ENCODE assay signal across 9 mouse cellular contexts in the genomic region with DNA sequence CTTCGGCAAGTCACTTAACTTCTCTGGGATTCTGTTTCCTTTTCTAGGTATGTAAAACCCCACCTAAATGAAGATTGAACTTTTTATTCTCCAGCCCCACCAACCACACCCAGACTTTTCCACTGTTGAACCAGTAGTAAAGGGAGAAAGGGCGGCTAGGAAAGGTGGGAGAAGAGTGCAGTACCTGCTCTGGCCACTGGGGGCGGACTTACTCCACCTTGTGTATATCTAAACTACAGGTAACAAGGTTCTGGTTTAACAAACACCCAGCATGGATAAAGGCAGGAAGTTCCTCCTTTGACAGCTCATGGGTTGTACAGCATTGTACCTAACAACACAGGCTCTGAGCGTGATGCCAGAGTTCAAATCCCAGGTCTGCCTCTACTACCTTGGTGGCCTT. TPM values are rescaled to one million over a fixed set of nuclear protein-coding genes. Genes with fewer than 3 reads are reported as not detected.
DNase-seq lines count a peak whose midpoint lies in the region; ATAC-seq and TF ChIP-seq lines count a peak whose summit lies in the region.
"Had no signal": no experiment of that assay in that cellular context is flagged by ENCODE, and none has a peak within 500 bp of the region (broad histone marks: within the 10 kb centered on the region; RNA-seq: fewer than 3 reads in every experiment).

No protein-coding gene starts in this region.

- H3K9me3 ChIP-seq in forebrain, embryonic 11.5 days (ENCODE audit: control insufficient read depth, low read length) = no peaks in the 10 kb centered on the region
- H3K9me3 ChIP-seq in forebrain, embryonic 14.5 days (replicated peaks; ENCODE audit: control insufficient read depth, low read length) = no peaks in the 10 kb centered on the region
- H3K9me3 ChIP-seq in stomach, postnatal 0 days (ENCODE audit: control insufficient read depth, low read length) = no peaks in the 10 kb centered on the region
- H3K9me3 ChIP-seq in intestine, embryonic 15.5 days = no peaks in the 10 kb centered on the region

- no peak overlapping the region for H3K4me3 ChIP-seq in forebrain, embryonic 11.5 days (ENCODE audit: low read depth, low read length)
- no peak overlapping the region for H3K4me3 ChIP-seq in forebrain, embryonic 14.5 days (ENCODE audit: low read depth, low read length)
- H3K4me3 ChIP-seq in stomach, postnatal 0 days (ENCODE audit: low read depth, low read length) = no peak overlapping the region
- no peak overlapping the region for H3K4me3 ChIP-seq in intestine, embryonic 15.5 days (replicated peaks)

- no peak for TF ChIP-seq EP300 in stomach, postnatal 0 days (optimal IDR thresholded peaks at IDR 0.05)

- WGBS in forebrain, embryonic 11.5 days = 42% methylated on average over 4 of the region's 4 CpGs
- 42% methylated on average over 4 of the region's 4 CpGs for WGBS in forebrain, embryonic 14.5 days
- WGBS in stomach, postnatal 0 days = 53% methylated on average over 4 of the region's 4 CpGs
- WGBS in intestine, embryonic 15.5 days = 43% methylated on average over 4 of the region's 4 CpGs

- H3K4me1 ChIP-seq in forebrain, embryonic 11.5 days (replicated peaks; ENCODE audit: control insufficient read depth, insufficient read depth, low read length) = no peaks in the 10 kb centered on the region
- H3K4me1 ChIP-seq in forebrain, embryonic 14.5 days (ENCODE audit: control insufficient read depth, insufficient read depth, low read length) = no peaks in the 10 kb centered on the region
- no peaks in the 10 kb centered on the region for H3K4me1 ChIP-seq in stomach, postnatal 0 days (replicated peaks; ENCODE audit: control insufficient read depth, insufficient read depth)
- no peaks in the 10 kb centered on the region for H3K4me1 ChIP-seq in intestine, embryonic 15.5 days (replicated peaks)

- H3K9ac ChIP-seq in forebrain, embryonic 11.5 days (ENCODE audit: low read length) = no peak overlapping the region
- H3K9ac ChIP-seq in forebrain, embryonic 14.5 days (ENCODE audit: low read length) = no peak overlapping the region
- H3K9ac ChIP-seq in stomach, postnatal 0 days (ENCODE audit: low read length) = no peak overlapping the region
- no peak overlapping the region for H3K9ac ChIP-seq in intestine, embryonic 15.5 days

- no peak overlapping the region for H3K27ac ChIP-seq in forebrain, embryonic 11.5 days (ENCODE audit: low read depth, low read length)
- no peak overlapping the region for H3K27ac ChIP-seq in forebrain, embryonic 14.5 days (ENCODE audit: low read depth, low read length)
- no peak overlapping the region for H3K27ac ChIP-seq in stomach, postnatal 0 days (replicated peaks)
- no peak overlapping the region for H3K27ac ChIP-seq in intestine, embryonic 15.5 days

- peak; percentile 87 for TF ChIP-seq CTCF in stomach, postnatal 0 days (IDR thresholded peaks at IDR 0.05; ENCODE audit: low read depth)

- no peak for ATAC-seq in forebrain, embryonic 11.5 days (replicated peaks; ENCODE audit: low FRiP score)
- ATAC-seq in forebrain, embryonic 14.5 days = no peak
- no peak for ATAC-seq in stomach, postnatal 0 days (ENCODE audit: low FRiP score, low TSS enrichment)
- no peak for ATAC-seq in intestine, embryonic 15.5 days

- no peak overlapping the region for H3K4me2 ChIP-seq in forebrain, embryonic 11.5 days (ENCODE audit: low read depth, low read length, severe bottlenecking)
- no peak overlapping the region for H3K4me2 ChIP-seq in forebrain, embryonic 14.5 days (ENCODE audit: low read length)
- no peak overlapping the region for H3K4me2 ChIP-seq in stomach, postnatal 0 days (replicated peaks; ENCODE audit: low read depth)
- no peak overlapping the region for H3K4me2 ChIP-seq in intestine, embryonic 15.5 days (replicated peaks)

- H3K36me3 ChIP-seq in forebrain, embryonic 11.5 days (ENCODE audit: control insufficient read depth, insufficient read depth, low read length) = no peaks in the 10 kb centered on the region
- no peaks in the 10 kb centered on the region for H3K36me3 ChIP-seq in forebrain, embryonic 14.5 days (ENCODE audit: control insufficient read depth, insufficient read depth, low read length)
- no peaks in the 10 kb centered on the region for H3K36me3 ChIP-seq in stomach, postnatal 0 days (ENCODE audit: control insufficient read depth, insufficient read depth, low read length)
- no peaks in the 10 kb centered on the region for H3K36me3 ChIP-seq in intestine, embryonic 15.5 days

- peak; percentile 71 for DNase-seq in forebrain, embryonic 11.5 days (ENCODE audit: low spot score)
- no peak for DNase-seq in forebrain, embryonic 14.5 days (ENCODE audit: low spot score)
- DNase-seq in ovary, postnatal 14 days (ENCODE audit: low spot score) = peak; percentile 50
- DNase-seq in ovary, postnatal 10 days (ENCODE audit: low spot score) = no peak
- DNase-seq in cerebellum, postnatal 10 days = peak; percentile 78 to 85
- peak; percentile 48 to 84 for DNase-seq in kidney, postnatal 36 days
- peak; percentile 58 for DNase-seq in stomach, postnatal 0 days (ENCODE audit: low spot score)

- H3K27me3 ChIP-seq in forebrain, embryonic 11.5 days (ENCODE audit: control insufficient read depth, insufficient read depth, low read length) = peaks cover 3% of the 10 kb centered on the region; the same call in 1 of the 2 replicates
- peaks cover 5% of the 10 kb centered on the region for H3K27me3 ChIP-seq in forebrain, embryonic 14.5 days (replicated peaks; ENCODE audit: control insufficient read depth, insufficient read depth, low read length)
- H3K27me3 ChIP-seq in stomach, postnatal 0 days (ENCODE audit: control insufficient read depth, insufficient read depth, low read length) = no peaks in the 10 kb centered on the region
- H3K27me3 ChIP-seq in intestine, embryonic 15.5 days (replicated peaks) = peaks cover 8% of the 10 kb centered on the region; the same call in 1 of the 2 replicates

RNA-seq across cellular contexts. Expression of a gene that starts 11.4 kb away (rescaled TPM):
- polyA plus RNA-seq in forebrain, embryonic 11.5 days (2014; fragmentation: Nextera tagmentation; extraction: Ambion mirVana) = 5.3 and 5.4 TPM in 2 replicates
- 6.1 and 8.3 TPM in 2 replicates for polyA plus RNA-seq in forebrain, embryonic 14.5 days (2014; fragmentation: Nextera tagmentation; extraction: Ambion mirVana)
- polyA plus RNA-seq in stomach, postnatal 0 days (2015; fragmentation: Nextera tagmentation; extraction: Ambion mirVana) = 4.3 and 4.9 TPM in 2 replicates
- polyA plus RNA-seq in intestine, embryonic 15.5 days (2015; fragmentation: Nextera tagmentation; extraction: Ambion mirVana) = 10.1 and 12.0 TPM in 2 replicates

RNA-seq across cellular contexts. Expression of a gene that starts 44.3 kb away (rescaled TPM):
- polyA plus RNA-seq in forebrain, embryonic 11.5 days (2014; fragmentation: Nextera tagmentation; extraction: Ambion mirVana) = not detected in 2 replicates
- not detected in 2 replicates for polyA plus RNA-seq in forebrain, embryonic 14.5 days (2014; fragmentation: Nextera tagmentation; extraction: Ambion mirVana)
- polyA plus RNA-seq in stomach, postnatal 0 days (2015; fragmentation: Nextera tagmentation; extraction: Ambion mirVana) = not detected in 2 replicates
- 15.1 and 15.3 TPM in 2 replicates for polyA plus RNA-seq in intestine, embryonic 15.5 days (2015; fragmentation: Nextera tagmentation; extraction: Ambion mirVana)
- polyA plus RNA-seq: stomach, embryonic 14.5 days had no signal

Comparison
In these comparisons a context has a peak if more than half of its experiments do, and no peak if none do; other contexts are left out.
1. DNase-seq: peak in forebrain, embryonic 11.5 days (single experiment), ovary, postnatal 14 days (single experiment), cerebellum, postnatal 10 days (2 of 2), kidney, postnatal 36 days (2 of 2) and stomach, postnatal 0 days (single experiment); none in forebrain, embryonic 14.5 days (single experiment) and ovary, postnatal 10 days (single experiment).
2. RNA of a gene that starts 44.3 kb away (polyA plus RNA-seq): 15.1 to 15.3 TPM in intestine, embryonic 15.5 days; not detected in forebrain, embryonic 11.5 days, not detected in stomach, postnatal 0 days and not detected in forebrain, embryonic 14.5 days; every median in the first group is over 10 times any median in the second.